Mouse (Mus musculus) cortical plate, adult 2 months (tissue): ENCODE measurements around the gene 2810459M11Rik.

Source experiments
- CTCF ChIP-seq: fragments of 200-500 bp; IDR thresholded peaks from 2 replicates; pipeline ENCODE4 v1.5.1; 2011; ENCODE audit warnings: mild to moderate bottlenecking, control low read depth, low read length; ENCODE audit not compliant: insufficient read depth; ENCODE audit errors: extremely low read depth
- POLR2A ChIP-seq: fragments of 200-500 bp; IDR thresholded peaks from 2 replicates; pipeline ENCODE4 v1.6.1; 2011; ENCODE audit warnings: mild to moderate bottlenecking, low read length, control low read depth; ENCODE audit not compliant: insufficient read depth; ENCODE audit errors: extremely low read depth

GRCm38 (mm10) chr1:86021365-86021989, 24.2 kb upstream of the 2810459M11Rik start:
- TF ChIP-seq CTCF (peak; percentile 25; the same call in 1 of the 2 replicates), POLR2A (no peak)
